Mouse (Mus musculus): ENCODE data around the gene Adgb. TPM values are rescaled to one million over a fixed set of nuclear protein-coding genes. Genes with fewer than 3 reads are reported as not detected.

Gene Adgb
- polyA plus RNA-seq (2015; fragmentation: Illumina TruSeq; extraction: RNeasy Lipid Tissue Mini Kit (QIAGEN cat#74804); ENCODE audit: insufficient read depth, low replicate concordance): 3.0 TPM

GRCm38 (mm10) chr10:10471961-10472610, at the start of gene Adgb:
Gene Adgb (minus strand): TSS chr10:10472326.

Other genes starting within 250 kb of the Adgb start
- gene Rab32, start 85.9 kb upstream of the Adgb start, polyA plus RNA-seq (2015; fragmentation: Illumina TruSeq; extraction: RNeasy Lipid Tissue Mini Kit (QIAGEN cat#74804); ENCODE audit: insufficient read depth, low replicate concordance): 38.1 TPM
- gene Gm10944, start 209.0 kb upstream of the Adgb start, polyA plus RNA-seq (2015; fragmentation: Illumina TruSeq; extraction: RNeasy Lipid Tissue Mini Kit (QIAGEN cat#74804); ENCODE audit: insufficient read depth, low replicate concordance): not detected

All from spleen, adult 10 weeks (tissue).